ENCODE assay signal across 8 mouse cellular contexts in genomic region chr7:141918407-141918806, GRCm38 (mm10). TPM values are rescaled to one million over a fixed set of nuclear protein-coding genes. Genes with fewer than 3 reads are reported as not detected.
DNase-seq lines count a peak whose midpoint lies in the region; ATAC-seq and TF ChIP-seq lines count a peak whose summit lies in the region.

TSS of gene Tollip (minus strand) at chr7:141918507.

- no peaks in the 10 kb centered on the region for H3K9me3 ChIP-seq in ES-E14 (ENCODE audit: control insufficient read depth, insufficient read depth, low read depth, low read length)
- H3K9me3 ChIP-seq in forebrain, embryonic 14.5 days (replicated peaks; ENCODE audit: control insufficient read depth, low read length): no peaks in the 10 kb centered on the region
- no peaks in the 10 kb centered on the region for H3K9me3 ChIP-seq in hindbrain, embryonic 11.5 days (ENCODE audit: control insufficient read depth, low read length)
- no peaks in the 10 kb centered on the region for H3K9me3 ChIP-seq in liver, embryonic 12.5 days (replicated peaks)
- no peaks in the 10 kb centered on the region for H3K9me3 ChIP-seq in stomach, postnatal 0 days (ENCODE audit: control insufficient read depth, low read length)

- H3K4me3 ChIP-seq in ES-E14 (ENCODE audit: insufficient read depth in 1 of 2, low read depth in 1 of 2, low read length in 2 of 2, poor library complexity in 1 of 2, severe bottlenecking in 1 of 2): no peak within 1 kb of the TSS
- H3K4me3 ChIP-seq in forebrain, embryonic 14.5 days (ENCODE audit: low read depth, low read length): no peak within 1 kb of the TSS
- no peak within 1 kb of the TSS for H3K4me3 ChIP-seq in hindbrain, embryonic 11.5 days (ENCODE audit: low read depth, low read length)
- no peak within 1 kb of the TSS for H3K4me3 ChIP-seq in liver, embryonic 12.5 days
- no peak within 1 kb of the TSS for H3K4me3 ChIP-seq in stomach, postnatal 0 days (ENCODE audit: low read depth, low read length)

- ATAC-seq in CD4-positive, CD25-positive, alpha-beta regulatory T cell, adult 4 months: no peak
- no peak for ATAC-seq in forebrain, embryonic 14.5 days
- ATAC-seq in hindbrain, embryonic 11.5 days (ENCODE audit: low FRiP score): no peak
- ATAC-seq in liver, embryonic 12.5 days: no peak
- ATAC-seq in stomach, postnatal 0 days (ENCODE audit: low FRiP score, low TSS enrichment): no peak

- no peaks in the 10 kb centered on the region for H3K36me3 ChIP-seq in ES-E14 (ENCODE audit: control insufficient read depth, insufficient read depth, low read length, poor library complexity, severe bottlenecking)
- no peaks in the 10 kb centered on the region for H3K36me3 ChIP-seq in forebrain, embryonic 14.5 days (ENCODE audit: control insufficient read depth, insufficient read depth, low read length)
- no peaks in the 10 kb centered on the region for H3K36me3 ChIP-seq in hindbrain, embryonic 11.5 days (ENCODE audit: control insufficient read depth, insufficient read depth, low read length)
- no peaks in the 10 kb centered on the region for H3K36me3 ChIP-seq in liver, embryonic 12.5 days
- no peaks in the 10 kb centered on the region for H3K36me3 ChIP-seq in stomach, postnatal 0 days (ENCODE audit: control insufficient read depth, insufficient read depth, low read length)

- DNase-seq in ES-E14 (ENCODE audit: low read depth, low spot score): no peak
- DNase-seq in forebrain, embryonic 14.5 days (ENCODE audit: low spot score): no peak
- DNase-seq in hindbrain, embryonic 11.5 days (ENCODE audit: low spot score): no peak
- DNase-seq in stomach, postnatal 0 days (ENCODE audit: low spot score): no peak
- no peak for DNase-seq in B cell, adult 2 months
- DNase-seq in retina, postnatal 1 day: no peak

- no peak within 1 kb of the TSS for H3K27ac ChIP-seq in ES-E14 (ENCODE audit: insufficient read depth, low read depth, low read length, poor library complexity, severe bottlenecking)
- no peak within 1 kb of the TSS for H3K27ac ChIP-seq in forebrain, embryonic 14.5 days (ENCODE audit: low read depth, low read length)
- no peak within 1 kb of the TSS for H3K27ac ChIP-seq in hindbrain, embryonic 11.5 days (ENCODE audit: low read depth, low read length)
- no peak within 1 kb of the TSS for H3K27ac ChIP-seq in liver, embryonic 12.5 days
- H3K27ac ChIP-seq in stomach, postnatal 0 days (replicated peaks): no peak within 1 kb of the TSS

- in situ Hi-C loops in ES-E14 (cut with MboI; ENCODE audit: low sequenced_read_pairs in 2 of 2, unreplicated experiment in 2 of 2): no loop called here

- H3K4me1 ChIP-seq in ES-E14 (ENCODE audit: control insufficient read depth in 2 of 2, insufficient read depth in 2 of 2, low read length in 2 of 2, poor library complexity in 1 of 2): no peaks in the 10 kb centered on the region
- no peaks in the 10 kb centered on the region for H3K4me1 ChIP-seq in forebrain, embryonic 14.5 days (ENCODE audit: control insufficient read depth, insufficient read depth, low read length)
- H3K4me1 ChIP-seq in hindbrain, embryonic 11.5 days (replicated peaks; ENCODE audit: control insufficient read depth, insufficient read depth, low read length): no peaks in the 10 kb centered on the region
- no peaks in the 10 kb centered on the region for H3K4me1 ChIP-seq in liver, embryonic 12.5 days
- no peaks in the 10 kb centered on the region for H3K4me1 ChIP-seq in stomach, postnatal 0 days (replicated peaks; ENCODE audit: control insufficient read depth, insufficient read depth)

- TF ChIP-seq CTCF in stomach, postnatal 0 days (IDR thresholded peaks at IDR 0.05; ENCODE audit: low read depth): no peak

- no peak within 1 kb of the TSS for H3K4me2 ChIP-seq in forebrain, embryonic 14.5 days (ENCODE audit: low read length)
- H3K4me2 ChIP-seq in hindbrain, embryonic 11.5 days (replicated peaks; ENCODE audit: low read depth, low read length): no peak within 1 kb of the TSS
- H3K4me2 ChIP-seq in liver, embryonic 12.5 days: no peak within 1 kb of the TSS
- H3K4me2 ChIP-seq in stomach, postnatal 0 days (replicated peaks; ENCODE audit: low read depth): no peak within 1 kb of the TSS

- 91% methylated on average over 2 of the region's 2 CpGs for WGBS in forebrain, embryonic 14.5 days
- 86% methylated on average over 2 of the region's 2 CpGs for WGBS in hindbrain, embryonic 11.5 days
- 66% methylated on average over 2 of the region's 2 CpGs for WGBS in liver, embryonic 12.5 days (ENCODE audit: insufficient replicate concordance)
- 84% methylated on average over 2 of the region's 2 CpGs for WGBS in stomach, postnatal 0 days

- TF ChIP-seq EP300 in stomach, postnatal 0 days (optimal IDR thresholded peaks at IDR 0.05): no peak

- H3K27me3 ChIP-seq in forebrain, embryonic 14.5 days (replicated peaks; ENCODE audit: control insufficient read depth, insufficient read depth, low read length): no peaks in the 10 kb centered on the region
- no peaks in the 10 kb centered on the region; the same call in 1 of the 2 replicates for H3K27me3 ChIP-seq in hindbrain, embryonic 11.5 days (ENCODE audit: control insufficient read depth, insufficient read depth, low read length)
- peaks cover 25% of the 10 kb centered on the region for H3K27me3 ChIP-seq in liver, embryonic 12.5 days (replicated peaks)
- no peaks in the 10 kb centered on the region for H3K27me3 ChIP-seq in stomach, postnatal 0 days (ENCODE audit: control insufficient read depth, insufficient read depth, low read length)

- H3K9ac ChIP-seq in ES-E14 (ENCODE audit: insufficient read depth, low read depth, low read length, poor library complexity, severe bottlenecking): no peak within 1 kb of the TSS
- no peak within 1 kb of the TSS for H3K9ac ChIP-seq in forebrain, embryonic 14.5 days (ENCODE audit: low read length)
- H3K9ac ChIP-seq in hindbrain, embryonic 11.5 days (ENCODE audit: low read depth, low read length): no peak within 1 kb of the TSS
- no peak within 1 kb of the TSS for H3K9ac ChIP-seq in liver, embryonic 12.5 days
- no peak within 1 kb of the TSS for H3K9ac ChIP-seq in stomach, postnatal 0 days (ENCODE audit: low read length)

TF ChIP-seq in ES-E14, 5 proteins besides CTCF, POLR2A, EP300 and RAD21:
- TF ChIP-seq MAFK (IDR thresholded peaks at IDR 0.05; ENCODE audit: insufficient read depth, low read depth, low read length): no peak
- no peak for TF ChIP-seq ZC3H11A (IDR thresholded peaks at IDR 0.05; ENCODE audit: borderline replicate concordance, low read depth, low read length)
- TF ChIP-seq ZNF384 (IDR thresholded peaks at IDR 0.05; ENCODE audit: low read depth, low read length): no peak
- no peak for TF ChIP-seq CHD2 (IDR thresholded peaks at IDR 0.05; ENCODE audit: low read depth, low read length)
- no peak for TF ChIP-seq HCFC1 (IDR thresholded peaks at IDR 0.05; ENCODE audit: borderline replicate concordance, insufficient read depth, low read length)

RNA-seq across cellular contexts. Expression of gene Tollip, which starts in this region (rescaled TPM):
- polyA plus RNA-seq in CD4-positive, CD25-positive, alpha-beta regulatory T cell, adult 4 months (2017; shearing (Covaris generic)): 10 to 100 TPM; 18.5 to 34.9 TPM
- total RNA-seq in ES-E14 (2012; rRNA removed): 20.9 and 28.3 TPM in 2 replicates
- polyA plus RNA-seq in forebrain, embryonic 14.5 days (2014; fragmentation: Nextera tagmentation; extraction: Ambion mirVana): 74.0 and 87.3 TPM in 2 replicates
- 53.5 and 65.8 TPM in 2 replicates for polyA plus RNA-seq in hindbrain, embryonic 11.5 days (2014; fragmentation: Nextera tagmentation; extraction: Ambion mirVana)
- polyA plus RNA-seq in liver, embryonic 12.5 days (2016; fragmentation: Nextera tagmentation; extraction: Ambion mirVana): 30.9 and 31.0 TPM in 2 replicates
- 33.2 and 33.4 TPM in 2 replicates for polyA plus RNA-seq in stomach, postnatal 0 days (2015; fragmentation: Nextera tagmentation; extraction: Ambion mirVana)
